Mouse (Mus musculus) small intestine, adult 2 months (tissue): Measurements from ENCODE around the gene Hipk2.

Experiments
- CTCF ChIP-seq: fragments of 200-500 bp; IDR thresholded peaks from 2 replicates; pipeline ENCODE4 v1.5.1; 2012; ENCODE audit warnings: low read depth, mild to moderate bottlenecking, control low read depth, inconsistent platforms, low read length, moderate library complexity, mixed read lengths; ENCODE audit not compliant: insufficient replicate concordance, insufficient read length; ENCODE audit errors: extremely low read depth
- POLR2A ChIP-seq: fragments of 200-500 bp; IDR thresholded peaks from 2 replicates; pipeline ENCODE4 v1.6.1; 2012; ENCODE audit warnings: low read depth, mild to moderate bottlenecking, control low read depth, inconsistent platforms, low read length, moderate library complexity

GRCm38 (mm10) chr6:38847958-38848910 lies 27.7 kb downstream of the Hipk2 start:
- TF ChIP-seq POLR2A = no peak
- no peak for TF ChIP-seq CTCF
